Mouse (Mus musculus) spleen, adult 2 months (tissue): Measurements from ENCODE around the gene Ak8.

Experiments used
- CTCF ChIP-seq: fragments of 200-500 bp; IDR thresholded peaks from 2 replicates; pipeline ENCODE4 v1.5.1; 2011; ENCODE audit warnings: mild to moderate bottlenecking, inconsistent platforms; ENCODE audit not compliant: insufficient read depth, insufficient read length, insufficient replicate concordance; ENCODE audit errors: extremely low read depth
- POLR2A ChIP-seq: fragments of 200-500 bp; IDR thresholded peaks from 2 replicates; pipeline ENCODE4 v1.6.1; 2011; ENCODE audit warnings: low read depth, low read length, inconsistent platforms

DNA sequence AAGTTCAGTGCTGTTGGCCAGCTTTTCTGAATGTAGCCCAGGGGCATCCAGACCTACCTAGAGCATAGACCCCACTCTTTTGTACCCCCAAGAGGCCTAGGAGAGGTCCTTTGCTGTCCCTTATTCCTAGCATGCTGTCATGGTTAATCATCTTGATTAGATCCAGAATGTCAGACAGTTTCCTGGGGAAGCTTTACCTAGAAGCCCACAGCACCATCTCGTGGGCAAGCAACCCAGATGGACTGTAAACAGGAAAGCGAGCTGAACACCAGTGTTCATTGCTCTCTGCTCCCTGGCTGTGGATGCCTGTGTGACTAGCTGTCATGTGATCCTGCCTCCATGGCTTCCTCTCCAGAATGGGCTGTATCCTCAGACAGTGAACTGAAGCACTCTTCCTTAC, 76.8 kb downstream of the Ak8 start:
- TF ChIP-seq POLR2A (no peak), CTCF (no peak)
